Mouse (Mus musculus) liver, embryonic 15.5 days (tissue): ENCODE results near the gene Psmc1. TPM values are rescaled to one million over a fixed set of nuclear protein-coding genes. Genes with fewer than 3 reads are reported as not detected.
A peak's percentile ranks its signal among the peaks of the same experiment; 100 is the strongest.

Experiments used
- ATAC-seq: fragments of 200-750 bp; cut with Nextera tagmentation; 2 replicates; pipeline ENCODE4 v1.8.0; 2017; ENCODE audit warnings: moderate number of reproducible peaks, mild to moderate bottlenecking, moderate library complexity; ENCODE audit not compliant: insufficient read depth
- H3K27ac ChIP-seq: fragments of 300-500 bp; sonication (generic); replicated peaks from 2 replicates; pipeline ENCODE4 v1.5.1; 2015; ENCODE audit warnings: mild to moderate bottlenecking, inconsistent platforms
- H3K27me3 ChIP-seq: fragments of 300-500 bp; sonication (generic); 2 replicates; pipeline ENCODE4 v1.6.1; 2015; ENCODE audit warnings: mild to moderate bottlenecking, inconsistent platforms
- H3K36me3 ChIP-seq: fragments of 300-500 bp; sonication (generic); replicated peaks from 2 replicates; pipeline ENCODE4 v1.6.1; 2015; ENCODE audit warnings: moderate library complexity, mild to moderate bottlenecking, inconsistent platforms
- H3K4me1 ChIP-seq: fragments of 300-500 bp; sonication (generic); replicated peaks from 2 replicates; pipeline ENCODE4 v1.6.1; 2015; ENCODE audit warnings: inconsistent platforms
- H3K4me2 ChIP-seq: fragments of 300-500 bp; sonication (generic); 2 replicates; pipeline ENCODE4 v1.6.1; 2015; ENCODE audit warnings: moderate library complexity, mild to moderate bottlenecking, inconsistent platforms
- H3K4me3 ChIP-seq: fragments of 300-500 bp; sonication (generic); replicated peaks from 2 replicates; pipeline ENCODE4 v1.5.1; 2015; ENCODE audit warnings: mild to moderate bottlenecking, inconsistent platforms
- H3K9ac ChIP-seq: fragments of 300-500 bp; sonication (generic); 2 replicates; pipeline ENCODE4 v1.6.1; 2015; ENCODE audit warnings: moderate library complexity, mild to moderate bottlenecking, inconsistent platforms
- H3K9me3 ChIP-seq: fragments of 300-500 bp; sonication (generic); replicated peaks from 2 replicates; pipeline ENCODE4 v1.6.1; 2016; ENCODE audit warnings: inconsistent platforms
- WGBS: fragments of 180-500 bp; shearing (Covaris S2); methylation state at CpG from one replicate; pipeline ENCODE4 v1.1.7; 2015; ENCODE audit warnings: mixed read lengths; ENCODE audit not compliant: insufficient replicate concordance; 5-methylcytosine and 5-hydroxymethylcytosine counted together
- polyA plus RNA-seq: library from polyadenylated mRNA; unstranded; fragments of >200 nt; fragmentation: Nextera tagmentation; extraction: Ambion mirVana; gene quantifications from 2 replicates; pipeline ENCODE4 v1.2.1, GENCODE M21; 2015

Gene Psmc1
- polyA plus RNA-seq, 1 experiment from 2014 or later = 131 TPM

DNA sequence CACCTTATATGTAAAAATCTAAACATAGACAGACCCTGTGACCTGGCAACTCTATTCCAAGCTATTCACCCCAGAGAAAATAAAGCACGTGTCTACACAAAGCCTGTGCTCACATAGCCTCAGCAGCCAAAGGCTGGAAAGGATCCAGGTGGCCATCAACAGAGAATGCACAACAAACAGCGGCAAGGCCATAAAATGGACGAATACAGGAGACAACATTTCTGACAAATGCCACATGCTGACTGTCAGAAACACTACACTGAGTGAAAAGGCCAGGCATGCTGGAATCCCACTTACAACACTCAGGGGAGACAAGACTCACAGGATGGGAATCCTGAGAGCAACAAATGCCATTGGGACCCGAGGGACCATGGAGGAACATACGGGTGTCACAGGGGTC lies 34.3 kb downstream of the Psmc1 start:
- Histone ChIP-seq H3K9ac (no peak overlapping the region), H3K9me3 (no peaks in the 10 kb centered on the region), H3K4me1 (0 out of 2 replicates have a peak, but pooled peaks cover 3% of the 10 kb centered on the region), H3K4me3 (no peak overlapping the region), H3K27me3 (no peaks in the 10 kb centered on the region), H3K36me3 (peaks cover 82% of the 10 kb centered on the region), H3K4me2 (no peak overlapping the region), H3K27ac (no peak overlapping the region)
- 75% methylated on average over 5 of the region's 5 CpGs for WGBS
- ATAC-seq = no peak

DNA sequence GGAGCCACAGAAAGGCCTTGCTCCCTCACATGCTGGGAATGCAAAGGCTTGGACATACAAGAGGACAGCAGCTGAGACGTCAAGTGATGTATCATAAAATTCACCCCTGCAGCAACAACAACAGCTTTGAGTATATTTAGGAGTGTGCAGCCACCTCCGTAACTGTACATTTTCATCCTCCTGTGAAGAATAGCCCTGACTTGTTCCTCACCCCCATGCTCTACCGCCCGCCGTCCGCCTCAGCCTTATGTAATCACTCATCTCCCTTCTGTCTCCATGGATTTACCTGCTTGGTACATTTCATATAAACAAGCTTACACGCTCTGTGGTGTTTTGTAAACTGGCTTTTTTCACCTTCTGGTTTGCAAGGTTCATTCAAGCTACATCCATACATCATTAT lies 42.5 kb downstream of the Psmc1 start:
- WGBS = 84% methylated on average over 7 of the region's 7 CpGs
- H3K4me3 ChIP-seq = no peak overlapping the region
- no peaks in the 10 kb centered on the region for H3K27me3 ChIP-seq
- no peaks in the 10 kb centered on the region for H3K9me3 ChIP-seq
- H3K36me3 ChIP-seq = peaks cover 37% of the 10 kb centered on the region
- no peak overlapping the region for H3K9ac ChIP-seq
- ATAC-seq = no peak
- no peak overlapping the region for H3K27ac ChIP-seq
- H3K4me2 ChIP-seq = no peak overlapping the region
- H3K4me1 ChIP-seq = no peaks in the 10 kb centered on the region

DNA sequence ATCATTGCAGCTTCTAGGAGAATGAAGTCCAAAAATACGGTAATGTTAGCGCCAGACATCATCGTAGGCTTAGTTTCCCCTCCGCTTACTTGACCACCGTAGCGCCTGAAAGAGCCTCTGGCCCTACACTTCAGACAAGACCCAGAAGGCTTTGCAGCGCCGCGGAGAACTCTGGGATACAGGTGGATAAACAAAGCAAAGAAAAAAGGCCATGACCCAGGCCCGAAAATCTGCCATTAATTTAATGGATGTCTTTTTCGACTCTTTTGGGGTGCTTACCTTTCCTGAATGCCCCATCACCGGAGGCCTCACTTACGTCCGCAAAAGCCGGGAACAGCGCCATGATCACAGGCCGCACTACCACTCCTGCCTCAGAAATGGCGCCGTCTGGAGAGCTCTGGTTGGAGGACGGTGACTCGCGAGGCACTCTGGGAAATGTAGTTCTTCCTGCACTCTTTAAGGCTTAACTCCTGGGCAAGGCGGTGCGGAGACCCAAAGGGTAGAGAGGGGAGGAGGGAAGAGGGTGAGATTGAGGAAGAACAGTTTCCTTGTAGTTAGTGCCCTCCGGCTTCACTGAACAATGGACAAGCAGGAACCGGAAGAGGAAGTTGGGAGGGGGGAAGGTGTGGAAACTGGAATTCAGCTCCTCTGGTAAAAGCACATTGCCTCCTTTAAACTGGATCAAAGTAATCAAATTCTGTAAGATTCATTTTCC lies 49.5 kb downstream of the Psmc1 start, which contains the start of gene Nrde2:
TSS of gene Nrde2 (minus strand) at position 393 of the 715 bp plus-strand sequence.
- WGBS = under 1% methylated on average over 26 of the region's 26 CpGs
- Histone ChIP-seq H3K4me1 (peaks cover 16% of the 10 kb centered on the region), H3K4me2 (peak within 1 kb of the TSS; percentile 68), H3K27ac (peak within 1 kb of the TSS; percentile 67), H3K9me3 (no peaks in the 10 kb centered on the region), H3K4me3 (peak within 1 kb of the TSS; percentile 68), H3K27me3 (no peaks in the 10 kb centered on the region), H3K9ac (peak within 1 kb of the TSS; percentile 57), H3K36me3 (0 out of 2 replicates have a peak, but pooled peaks cover 7% of the 10 kb centered on the region)
- ATAC-seq = peak; percentile 100

DNA sequence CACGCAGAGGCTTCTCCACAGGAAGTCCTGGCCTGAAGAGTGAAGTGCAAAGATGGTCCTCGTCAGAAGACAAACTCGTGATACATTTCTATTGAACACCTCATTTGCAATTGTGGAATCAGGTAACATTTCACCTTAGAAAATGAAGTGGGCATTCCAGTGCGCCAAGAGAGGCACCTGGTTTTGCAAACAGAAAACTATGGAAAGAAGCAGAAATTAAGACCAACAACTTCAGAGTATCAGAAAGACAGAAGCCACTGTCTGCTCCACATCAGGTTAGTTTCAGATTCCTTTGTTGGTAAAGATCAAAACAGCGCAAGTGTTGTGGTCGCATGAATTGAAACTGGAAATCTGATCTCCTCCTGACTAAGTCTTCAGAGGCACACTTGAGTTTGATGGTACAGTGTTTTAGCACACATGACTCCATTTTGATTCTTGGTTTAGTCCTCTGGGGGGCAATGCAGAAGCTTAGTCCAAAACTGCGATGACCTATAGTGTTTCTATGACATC lies 55.1 kb downstream of the Psmc1 start:
- WGBS = 64% methylated on average over 7 of the region's 7 CpGs
- Histone ChIP-seq H3K4me1 (peaks cover 15% of the 10 kb centered on the region), H3K36me3 (no peaks in the 10 kb centered on the region), H3K4me2 (no peak overlapping the region), H3K27ac (no peak overlapping the region), H3K9ac (no peak overlapping the region), H3K9me3 (no peaks in the 10 kb centered on the region), H3K4me3 (no peak overlapping the region), H3K27me3 (no peaks in the 10 kb centered on the region; the same call in 1 of the 2 replicates)
- no peak for ATAC-seq

DNA sequence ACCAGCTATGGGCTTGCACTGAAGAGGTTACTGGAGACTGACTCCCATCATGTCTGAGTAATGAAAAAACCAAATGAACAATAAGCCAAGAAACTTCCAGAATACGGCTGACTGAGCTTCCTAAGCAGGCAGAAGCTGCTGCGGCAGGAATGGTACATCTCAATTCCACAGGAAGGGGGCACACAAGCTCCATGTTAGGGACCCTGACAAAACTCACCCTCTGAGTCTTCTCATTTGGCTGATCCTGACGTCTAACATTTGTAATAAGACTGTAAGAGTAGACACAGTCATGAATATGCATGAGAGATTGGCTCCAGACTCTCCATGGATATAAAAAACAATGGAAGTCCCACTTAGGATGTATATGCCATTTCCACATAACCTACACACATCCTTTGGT lies 56.2 kb downstream of the Psmc1 start:
- no peak overlapping the region for H3K4me2 ChIP-seq
- H3K27me3 ChIP-seq = no peaks in the 10 kb centered on the region; the same call in 1 of the 2 replicates
- H3K36me3 ChIP-seq = no peaks in the 10 kb centered on the region
- no peak overlapping the region for H3K9ac ChIP-seq
- 23% methylated on average over 3 of the region's 3 CpGs for WGBS
- H3K4me1 ChIP-seq = peaks cover 12% of the 10 kb centered on the region
- no peak for ATAC-seq
- H3K4me3 ChIP-seq = no peak overlapping the region
- H3K27ac ChIP-seq = no peak overlapping the region
- no peaks in the 10 kb centered on the region for H3K9me3 ChIP-seq

DNA sequence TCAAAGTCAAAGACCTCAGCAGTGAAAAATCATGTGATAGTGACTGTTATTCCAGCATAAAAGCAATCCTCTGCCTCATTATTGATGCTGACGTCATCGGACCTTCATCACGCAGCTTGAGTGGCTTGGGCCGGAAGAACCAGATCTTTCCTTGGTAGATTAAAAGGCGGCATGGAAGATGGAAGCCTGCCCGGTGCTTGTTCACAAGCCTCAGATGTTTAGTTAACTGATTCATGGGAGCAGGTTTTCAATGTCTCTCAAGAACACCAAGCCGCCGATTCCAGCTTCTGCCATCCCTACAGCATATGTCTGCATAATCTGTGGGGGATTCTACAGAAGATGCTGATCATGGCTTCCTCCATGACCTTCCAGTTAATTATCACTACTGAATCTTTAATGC lies 57.0 kb downstream of the Psmc1 start:
- Histone ChIP-seq H3K4me3 (no peak overlapping the region), H3K36me3 (no peaks in the 10 kb centered on the region), H3K27me3 (no peaks in the 10 kb centered on the region; the same call in 1 of the 2 replicates), H3K4me1 (peaks cover 12% of the 10 kb centered on the region), H3K27ac (no peak overlapping the region), H3K9ac (no peak overlapping the region), H3K9me3 (no peaks in the 10 kb centered on the region), H3K4me2 (no peak overlapping the region)
- no peak for ATAC-seq
- 76% methylated on average over 8 of the region's 8 CpGs for WGBS

DNA sequence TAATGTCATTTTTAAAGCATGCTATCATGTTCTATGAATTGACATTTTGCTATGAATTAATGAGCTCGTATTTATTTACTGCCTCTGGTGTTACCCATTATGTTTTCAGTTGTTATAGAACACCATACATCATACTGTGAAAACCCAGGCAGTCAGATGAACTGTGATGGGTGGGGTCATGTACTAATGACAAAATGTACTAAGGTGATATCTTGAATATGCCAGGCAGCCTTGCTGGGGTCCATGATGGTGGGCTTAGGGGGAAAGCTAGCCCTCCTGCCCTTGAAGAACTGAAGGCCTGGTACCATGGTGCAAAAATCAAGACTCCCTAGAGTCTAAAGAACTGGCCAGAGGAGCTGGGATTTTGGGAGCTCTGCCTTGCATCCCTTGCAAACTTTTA lies 57.5 kb downstream of the Psmc1 start:
- Histone ChIP-seq H3K4me2 (peak overlapping the region; percentile 64; the same call in 1 of the 2 replicates), H3K27ac (no peak overlapping the region), H3K27me3 (no peaks in the 10 kb centered on the region; the same call in 1 of the 2 replicates), H3K9ac (no peak overlapping the region), H3K4me1 (peaks cover 12% of the 10 kb centered on the region), H3K9me3 (no peaks in the 10 kb centered on the region), H3K36me3 (no peaks in the 10 kb centered on the region), H3K4me3 (no peak overlapping the region)
- no peak for ATAC-seq
- WGBS = 63% methylated on average over 1 of the region's 1 CpGs

DNA sequence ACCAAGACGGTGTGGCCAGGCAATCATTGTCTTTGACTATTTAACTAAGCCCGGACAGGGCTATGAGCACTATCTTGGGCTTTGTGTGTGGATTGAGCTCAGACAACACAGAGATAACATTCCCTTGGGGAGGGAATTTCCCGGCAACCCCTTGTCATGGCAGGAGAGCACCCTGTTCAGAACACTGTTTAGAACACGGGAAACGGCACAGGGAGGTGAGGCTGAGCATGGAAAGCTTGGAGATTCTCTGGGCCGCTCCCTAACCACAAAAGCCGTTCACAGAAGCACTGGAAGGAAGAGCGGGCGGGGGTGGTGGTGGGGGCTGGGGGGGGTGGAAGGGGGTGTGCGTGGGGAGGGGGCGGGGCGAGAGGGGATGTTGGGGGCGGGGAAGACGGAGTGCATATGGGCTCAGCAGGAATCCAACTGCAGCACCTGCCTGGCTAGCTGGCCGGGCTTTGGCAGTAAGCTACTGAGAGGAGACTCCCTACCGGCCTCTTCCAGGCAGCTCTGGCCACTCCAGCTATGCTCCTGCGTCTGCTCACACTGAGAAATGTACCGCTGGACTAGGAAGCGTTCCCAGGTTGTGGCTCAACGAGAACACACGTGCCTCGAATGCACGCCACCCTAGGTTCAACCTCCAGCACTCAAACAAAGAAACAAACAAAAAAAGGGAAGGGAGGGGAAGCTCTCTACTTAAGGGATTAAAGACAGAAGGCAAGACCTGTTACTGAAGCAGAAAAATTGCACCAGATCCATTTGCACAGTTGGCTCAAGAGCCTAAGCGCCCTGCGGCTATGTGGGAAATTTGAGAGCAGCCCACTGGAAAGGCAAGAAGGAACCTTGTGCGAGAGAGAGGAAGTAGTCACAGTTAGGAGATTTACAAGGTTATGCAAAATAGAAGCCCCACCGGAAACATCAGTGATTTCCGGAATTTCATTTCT lies 58.2 kb downstream of the Psmc1 start:
- ATAC-seq = no peak; the same call in 1 of the 2 replicates
- no peaks in the 10 kb centered on the region for H3K9me3 ChIP-seq
- 0 out of 2 replicates have a peak overlapping the region, but pooled peaks have one; percentile 24 for H3K27ac ChIP-seq
- H3K4me1 ChIP-seq = peaks cover 12% of the 10 kb centered on the region
- H3K4me2 ChIP-seq = peak overlapping the region; percentile 64
- no peaks in the 10 kb centered on the region; the same call in 1 of the 2 replicates for H3K27me3 ChIP-seq
- no peaks in the 10 kb centered on the region for H3K36me3 ChIP-seq
- H3K9ac ChIP-seq = no peak overlapping the region
- WGBS = 3% methylated on average over 28 of the region's 28 CpGs
- H3K4me3 ChIP-seq = peak overlapping the region; percentile 29

DNA sequence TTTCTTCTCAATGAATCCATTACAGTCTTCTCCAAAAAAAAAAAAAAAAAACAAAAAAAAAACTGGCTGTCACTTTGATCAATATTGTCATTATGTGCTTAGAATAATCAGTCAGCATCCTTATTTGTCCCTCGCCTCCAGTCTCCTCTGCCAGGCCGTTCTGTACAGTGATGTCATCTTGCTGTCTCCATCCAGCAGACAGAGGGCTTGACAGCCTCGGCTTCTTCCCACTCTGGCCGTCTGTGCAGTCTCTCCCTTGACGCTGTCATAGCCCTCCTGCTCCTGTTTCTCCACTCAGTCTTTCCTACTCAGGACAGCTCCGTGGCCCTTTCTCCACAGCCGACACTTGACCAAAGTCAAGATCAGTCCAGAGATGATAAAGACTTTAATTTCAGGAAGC lies 62.5 kb downstream of the Psmc1 start:
- ATAC-seq = no peak
- no peak overlapping the region for H3K27ac ChIP-seq
- no peaks in the 10 kb centered on the region for H3K27me3 ChIP-seq
- H3K4me2 ChIP-seq = no peak overlapping the region
- H3K36me3 ChIP-seq = no peaks in the 10 kb centered on the region
- H3K4me3 ChIP-seq = no peak overlapping the region
- peaks cover 11% of the 10 kb centered on the region for H3K4me1 ChIP-seq
- H3K9me3 ChIP-seq = no peaks in the 10 kb centered on the region
- WGBS = 63% methylated on average over 7 of the region's 7 CpGs
- H3K9ac ChIP-seq = no peak overlapping the region
